Mouse (Mus musculus) retina, adult 2 months (tissue): Measurements from ENCODE around the gene Arf3.
"Not testable (repeated sequence)": the region's sequence is repeated elsewhere in the genome, so short reads cannot be mapped to it uniquely, and the experiment has no call there.

Experiments used
- DNase-seq: peaks from one replicate; pipeline ENCODE4 v3.0.0-alpha.2; 2012; ENCODE audit warnings: low read depth, low spot score

The Arf3 gene

GRCm38 (mm10) chr15:98762670-98763529 is at the start of gene Arf3:
Gene Arf3, minus strand, starts transcription at chr15:98763214.
- peak; percentile 80 for DNase-seq

- DNase-seq = not testable (repeated sequence)
Observed at GRCm38 (mm10) chr15:98810212-98810611, 47.2 kb upstream of the Arf3 start.

GRCm38 (mm10) chr15:98809390-98809789 is 46.4 kb upstream of the Arf3 start, which contains the start of gene Ddn:
Gene Ddn, minus strand, starts transcription at chr15:98809490.
- DNase-seq = no peak

GRCm38 (mm10) chr15:98808651-98809134 is 45.7 kb upstream of the Arf3 start:
- no peak for DNase-seq

- no peak for DNase-seq
Observed at GRCm38 (mm10) chr15:98807895-98808650, 45.1 kb upstream of the Arf3 start.

GRCm38 (mm10) chr15:98806809-98807770 is 44.1 kb upstream of the Arf3 start:
- DNase-seq = no peak

GRCm38 (mm10) chr15:98806071-98806808 is 43.2 kb upstream of the Arf3 start:
- DNase-seq = no peak

GRCm38 (mm10) chr15:98805324-98806040 is 42.5 kb upstream of the Arf3 start:
- DNase-seq = no peak

GRCm38 (mm10) chr15:98804054-98804453 is 41.0 kb upstream of the Arf3 start:
- peak; percentile 29 for DNase-seq

GRCm38 (mm10) chr15:98802926-98803325 is 39.9 kb upstream of the Arf3 start:
- DNase-seq = no peak

GRCm38 (mm10) chr15:98799396-98799795 is 36.4 kb upstream of the Arf3 start:
- peak; percentile 67 for DNase-seq

- DNase-seq = no peak
Observed at GRCm38 (mm10) chr15:98798903-98799302, 35.9 kb upstream of the Arf3 start.

GRCm38 (mm10) chr15:98797835-98798492 is 35.0 kb upstream of the Arf3 start:
- DNase-seq = no peak

GRCm38 (mm10) chr15:98796803-98797595 is 34.0 kb upstream of the Arf3 start:
- DNase-seq = no peak

- no peak for DNase-seq
Observed at GRCm38 (mm10) chr15:98793141-98793698, 30.2 kb upstream of the Arf3 start.

- DNase-seq = no peak
Observed at GRCm38 (mm10) chr15:98792233-98793020, 29.4 kb upstream of the Arf3 start.

- no peak for DNase-seq
Observed at GRCm38 (mm10) chr15:98791771-98792170, 28.8 kb upstream of the Arf3 start.
